Comparison of ENCODE assay signal across 13 mouse cellular contexts in genomic region chr14:47165741-47166140, GRCm38 (mm10).
"Had no signal": no experiment of that assay in that cellular context is flagged by ENCODE, and none has a peak within 500 bp of the region (broad histone marks: within the 10 kb centered on the region; RNA-seq: fewer than 3 reads in every experiment).

No protein-coding gene starts in this region.

- H3K27me3 ChIP-seq: limb, embryonic 15.5 days; liver, embryonic 13.5 days; midbrain, embryonic 15.5 days had no signal

- H3K36me3 ChIP-seq: limb, embryonic 15.5 days; liver, embryonic 13.5 days; midbrain, embryonic 10.5 days; midbrain, embryonic 15.5 days had no signal

- DNase-seq: kidney, adult 8-10 months; kidney, postnatal 25 days; liver, embryonic 13.5 days; lung, adult 18-20 months; lung, postnatal 36 days; right cerebral cortex, adult 18-20 months; right cerebral cortex, postnatal 25 days; thymus, adult 18-20 months; thymus, postnatal 36 days had no signal

- H3K27ac ChIP-seq: left cerebral cortex, adult 2 months; limb, embryonic 15.5 days; liver, embryonic 13.5 days; midbrain, embryonic 10.5 days; midbrain, embryonic 15.5 days had no signal

- H3K4me1 ChIP-seq: limb, embryonic 15.5 days; midbrain, embryonic 10.5 days; midbrain, embryonic 15.5 days had no signal

- H3K4me3 ChIP-seq: left cerebral cortex, adult 2 months; limb, embryonic 15.5 days; liver, embryonic 13.5 days; midbrain, embryonic 10.5 days; midbrain, embryonic 15.5 days had no signal
